Mouse (Mus musculus) stomach, embryonic 14.5 days (tissue): Measurements from ENCODE around the gene Camkk1. TPM values are rescaled to one million over a fixed set of nuclear protein-coding genes. Genes with fewer than 3 reads are reported as not detected.

ENCODE experiments used
- ATAC-seq: fragments of 200-750 bp; cut with Nextera tagmentation; 2 replicates; pipeline ENCODE4 v1.8.0; 2017; ENCODE audit warnings: low read depth, moderate TSS enrichment; ENCODE audit not compliant: insufficient number of reproducible peaks, insufficient read depth, low FRiP score
- H3K27ac ChIP-seq: fragments of 300-500 bp; sonication (generic); 2 replicates; pipeline ENCODE4 v1.5.1; 2014; ENCODE audit warnings: mild to moderate bottlenecking, low read length, moderate library complexity, mixed read lengths
- H3K27me3 ChIP-seq: fragments of 300-500 bp; sonication (generic); 2 replicates; pipeline ENCODE4 v1.6.1; 2014; ENCODE audit warnings: low read length, control low read depth, mixed read lengths; ENCODE audit not compliant: control insufficient read depth, insufficient read depth
- H3K36me3 ChIP-seq: fragments of 300-500 bp; sonication (generic); 2 replicates; pipeline ENCODE4 v1.6.1; 2014; ENCODE audit warnings: mild to moderate bottlenecking, control low read depth, low read length, moderate library complexity, mixed read lengths; ENCODE audit not compliant: control insufficient read depth, insufficient read depth
- H3K4me1 ChIP-seq: fragments of 300-500 bp; sonication (generic); 2 replicates; pipeline ENCODE4 v1.6.1; 2014; ENCODE audit warnings: low read length, control low read depth, mixed read lengths; ENCODE audit not compliant: control insufficient read depth, insufficient read depth
- H3K4me2 ChIP-seq: fragments of 300-500 bp; sonication (generic); replicated peaks from 2 replicates; pipeline ENCODE4 v1.6.1; 2014; ENCODE audit warnings: low read depth, low read length, control low read depth
- H3K4me3 ChIP-seq: fragments of 300-500 bp; sonication (generic); 2 replicates; pipeline ENCODE4 v1.5.1; 2014; ENCODE audit warnings: low read depth, low read length, control low read depth
- H3K9ac ChIP-seq: fragments of 300-500 bp; sonication (generic); replicated peaks from 2 replicates; pipeline ENCODE4 v1.6.1; 2014; ENCODE audit warnings: low read depth, mild to moderate bottlenecking, control low read depth, low read length, moderate library complexity, mixed read lengths
- H3K9me3 ChIP-seq: fragments of 300-500 bp; sonication (generic); 2 replicates; pipeline ENCODE4 v1.6.1; 2016; ENCODE audit warnings: low read depth, low read length, control low read depth; ENCODE audit not compliant: control insufficient read depth
- WGBS: fragments of 180-500 bp; shearing (Covaris S2); extraction: QIAGEN DNeasy Blood & Tissue Kit; methylation state at CpG from one replicate; pipeline ENCODE4 v1.1.7; 2014; 5-methylcytosine and 5-hydroxymethylcytosine counted together
- polyA plus RNA-seq: library from polyadenylated mRNA; unstranded; fragments of >200 nt; fragmentation: Nextera tagmentation; extraction: Ambion mirVana; gene quantifications from 2 replicates; pipeline ENCODE4 v1.2.1, GENCODE M21; 2014

The Camkk1 gene
- polyA plus RNA-seq, 1 experiment from 2014 or later = 5.0 TPM

GRCm38 (mm10) chr11:73007113-73007512 is 11.7 kb upstream of the Camkk1 start:
- Histone ChIP-seq H3K36me3 (no peaks in the 10 kb centered on the region), H3K9me3 (no peaks in the 10 kb centered on the region), H3K4me1 (no peaks in the 10 kb centered on the region), H3K27ac (no peak overlapping the region), H3K4me2 (no peak overlapping the region), H3K4me3 (no peak overlapping the region), H3K27me3 (no peaks in the 10 kb centered on the region), H3K9ac (no peak overlapping the region)
- no peak for ATAC-seq
- WGBS = 75% methylated on average over 3 of the region's 3 CpGs

GRCm38 (mm10) chr11:73007698-73008481 is 10.9 kb upstream of the Camkk1 start:
- no peaks in the 10 kb centered on the region for H3K27me3 ChIP-seq
- H3K27ac ChIP-seq = no peak overlapping the region
- no peak overlapping the region for H3K4me3 ChIP-seq
- H3K9ac ChIP-seq = no peak overlapping the region
- no peaks in the 10 kb centered on the region for H3K36me3 ChIP-seq
- WGBS = 57% methylated on average over 11 of the region's 11 CpGs
- no peaks in the 10 kb centered on the region for H3K4me1 ChIP-seq
- no peak for ATAC-seq
- no peaks in the 10 kb centered on the region for H3K9me3 ChIP-seq
- no peak overlapping the region for H3K4me2 ChIP-seq

GRCm38 (mm10) chr11:73008826-73009225 is 10.0 kb upstream of the Camkk1 start:
- no peak overlapping the region for H3K27ac ChIP-seq
- H3K36me3 ChIP-seq = no peaks in the 10 kb centered on the region
- no peaks in the 10 kb centered on the region for H3K9me3 ChIP-seq
- 68% methylated on average over 2 of the region's 2 CpGs for WGBS
- no peak overlapping the region for H3K9ac ChIP-seq
- ATAC-seq = no peak
- no peaks in the 10 kb centered on the region for H3K27me3 ChIP-seq
- no peak overlapping the region for H3K4me3 ChIP-seq
- no peak overlapping the region for H3K4me2 ChIP-seq
- no peaks in the 10 kb centered on the region for H3K4me1 ChIP-seq

- no peaks in the 10 kb centered on the region for H3K4me1 ChIP-seq
- 53% methylated on average over 13 of the region's 13 CpGs for WGBS
- no peak overlapping the region for H3K4me3 ChIP-seq
Observed at GRCm38 (mm10) chr11:73009531-73010274, 9.1 kb upstream of the Camkk1 start.

GRCm38 (mm10) chr11:73013981-73014380 is 4.8 kb upstream of the Camkk1 start:
- WGBS = 72% methylated on average over 5 of the region's 5 CpGs
- H3K27ac ChIP-seq = no peak overlapping the region
- no peak for ATAC-seq

More at GRCm38 (mm10) chr11:73009531-73010274, 9.1 kb upstream of the Camkk1 start:
- no peak for ATAC-seq
- Histone ChIP-seq H3K36me3 (no peaks in the 10 kb centered on the region), H3K4me2 (no peak overlapping the region), H3K27ac (no peak overlapping the region), H3K9me3 (no peaks in the 10 kb centered on the region), H3K27me3 (no peaks in the 10 kb centered on the region), H3K9ac (no peak overlapping the region)

GRCm38 (mm10) chr11:73014831-73015344 is 3.9 kb upstream of the Camkk1 start:
- no peaks in the 10 kb centered on the region for H3K9me3 ChIP-seq
- H3K27me3 ChIP-seq = no peaks in the 10 kb centered on the region
- no peaks in the 10 kb centered on the region for H3K36me3 ChIP-seq
- ATAC-seq = no peak
- H3K4me1 ChIP-seq = peaks cover 4% of the 10 kb centered on the region; the same call in 1 of the 2 replicates
- H3K4me2 ChIP-seq = no peak overlapping the region
- no peak overlapping the region for H3K27ac ChIP-seq
- H3K4me3 ChIP-seq = no peak overlapping the region
- no peak overlapping the region for H3K9ac ChIP-seq
- 77% methylated on average over 4 of the region's 4 CpGs for WGBS

More at GRCm38 (mm10) chr11:73013981-73014380, 4.8 kb upstream of the Camkk1 start:
- Histone ChIP-seq H3K36me3 (no peaks in the 10 kb centered on the region), H3K4me3 (no peak overlapping the region), H3K9ac (no peak overlapping the region), H3K9me3 (no peaks in the 10 kb centered on the region), H3K27me3 (no peaks in the 10 kb centered on the region), H3K4me2 (no peak overlapping the region), H3K4me1 (no peaks in the 10 kb centered on the region)

GRCm38 (mm10) chr11:73015391-73016102 is 3.3 kb upstream of the Camkk1 start:
- Histone ChIP-seq H3K4me1 (peaks cover 7% of the 10 kb centered on the region; the same call in 1 of the 2 replicates), H3K9me3 (no peaks in the 10 kb centered on the region), H3K36me3 (no peaks in the 10 kb centered on the region), H3K27me3 (no peaks in the 10 kb centered on the region), H3K4me2 (no peak overlapping the region), H3K9ac (no peak overlapping the region), H3K27ac (no peak overlapping the region), H3K4me3 (no peak overlapping the region)
- ATAC-seq = no peak
- 60% methylated on average over 5 of the region's 5 CpGs for WGBS

GRCm38 (mm10) chr11:73016103-73016420 is 2.7 kb upstream of the Camkk1 start:
- Histone ChIP-seq H3K4me2 (no peak overlapping the region), H3K9me3 (no peaks in the 10 kb centered on the region), H3K4me3 (no peak overlapping the region), H3K4me1 (peaks cover 7% of the 10 kb centered on the region; the same call in 1 of the 2 replicates), H3K9ac (no peak overlapping the region), H3K36me3 (no peaks in the 10 kb centered on the region), H3K27ac (no peak overlapping the region), H3K27me3 (no peaks in the 10 kb centered on the region)
- 73% methylated on average over 6 of the region's 6 CpGs for whole genome bisulfite sequencing
- ATAC-seq = no peak
